Mouse (Mus musculus): ENCODE results near the gene Prdx5. TPM values are rescaled to one million over a fixed set of nuclear protein-coding genes. Genes with fewer than 3 reads are reported as not detected.

Prdx5 gene
- total RNA-seq, 1 experiment from 2014 or later: 282 TPM

GRCm38 (mm10) chr19:6861451-6861850, 48.5 kb downstream of the Prdx5 start:
- ATAC-seq (replicated peaks in 1 of 2; ENCODE audit: insufficient read depth in 1 of 2, low FRiP score in 2 of 2, low TSS enrichment in 1 of 2, low read depth in 1 of 2, poor library complexity in 2 of 2, severe bottlenecking in 2 of 2): no peak

- peak in 1 of 2 experiments; percentile 34; a peak in 1 of 4 replicates for ATAC-seq (replicated peaks in 1 of 2; ENCODE audit: insufficient read depth in 1 of 2, low FRiP score in 2 of 2, low TSS enrichment in 1 of 2, low read depth in 1 of 2, poor library complexity in 2 of 2, severe bottlenecking in 2 of 2)
These were observed 49.2 kb downstream of the Prdx5 start for GRCm38 (mm10) chr19:6860706-6861105.

GRCm38 (mm10) chr19:6859971-6860370, 49.9 kb downstream of the Prdx5 start:
- no peak for ATAC-seq (replicated peaks in 1 of 2; ENCODE audit: insufficient read depth in 1 of 2, low FRiP score in 2 of 2, low TSS enrichment in 1 of 2, low read depth in 1 of 2, poor library complexity in 2 of 2, severe bottlenecking in 2 of 2)

- no peak for ATAC-seq (replicated peaks in 1 of 2; ENCODE audit: insufficient read depth in 1 of 2, low FRiP score in 2 of 2, low TSS enrichment in 1 of 2, low read depth in 1 of 2, poor library complexity in 2 of 2, severe bottlenecking in 2 of 2)
These were observed 50.8 kb downstream of the Prdx5 start for GRCm38 (mm10) chr19:6859032-6859651.

- peak; percentile 84 to 86 for ATAC-seq (replicated peaks in 1 of 2; ENCODE audit: insufficient read depth in 1 of 2, low FRiP score in 2 of 2, low TSS enrichment in 1 of 2, low read depth in 1 of 2, poor library complexity in 2 of 2, severe bottlenecking in 2 of 2)
These were observed 51.9 kb downstream of the Prdx5 start, which contains the start of gene Ccdc88b for GRCm38 (mm10) chr19:6858031-6858430. Gene Ccdc88b (minus strand): TSS chr19:6858211.

- peak in 1 of 2 experiments; percentile 38; a peak in 1 of 4 replicates for ATAC-seq (replicated peaks in 1 of 2; ENCODE audit: insufficient read depth in 1 of 2, low FRiP score in 2 of 2, low TSS enrichment in 1 of 2, low read depth in 1 of 2, poor library complexity in 2 of 2, severe bottlenecking in 2 of 2)
These were observed 52.4 kb downstream of the Prdx5 start for GRCm38 (mm10) chr19:6857391-6858005.

- ATAC-seq (replicated peaks in 1 of 2; ENCODE audit: insufficient read depth in 1 of 2, low FRiP score in 2 of 2, low TSS enrichment in 1 of 2, low read depth in 1 of 2, poor library complexity in 2 of 2, severe bottlenecking in 2 of 2): no peak
These were observed 52.9 kb downstream of the Prdx5 start for GRCm38 (mm10) chr19:6857003-6857360.

Other genes with a start within 250 kb of the Prdx5 start
- 3.3 and 4.8 TPM in 2 replicates for gene Rps6ka4, start 69.5 kb downstream of the Prdx5 start, total RNA-seq (2017)
- 28.1 and 31.2 TPM in 2 replicates for gene Ccdc88b, start 51.9 kb downstream of the Prdx5 start, total RNA-seq (2017)
- 249 and 328 TPM in 2 replicates for gene Trmt112, start 408 bp downstream of the Prdx5 start, total RNA-seq (2017)
- 15.3 and 16.0 TPM in 2 replicates for gene Esrra, start 11.7 kb upstream of the Prdx5 start, total RNA-seq (2017)
- not detected in 2 replicates for gene Catsperz, start 15.3 kb upstream of the Prdx5 start, total RNA-seq (2017)
- not detected in 2 replicates for gene Kcnk4, start 24.4 kb upstream of the Prdx5 start, total RNA-seq (2017)
- gene Bad, start 31.8 kb upstream of the Prdx5 start, total RNA-seq (2017): 21.9 and 30.1 TPM in 2 replicates
- 19.5 and 20.3 TPM in 2 replicates for gene Gpr137, start 32.4 kb upstream of the Prdx5 start, total RNA-seq (2017)
- 89.4 and 98.0 TPM in 2 replicates for gene Ppp1r14b, start 64.9 kb upstream of the Prdx5 start, total RNA-seq (2017)
- gene Plcb3, start 66.4 kb upstream of the Prdx5 start, total RNA-seq (2017): 9.1 and 12.3 TPM in 2 replicates
- 67.0 and 99.5 TPM in 2 replicates for gene Fkbp2, start 70.4 kb upstream of the Prdx5 start, total RNA-seq (2017)
- gene Vegfb, start 77.5 kb upstream of the Prdx5 start, total RNA-seq (2017): 6.4 and 9.2 TPM in 2 replicates
- gene Dnajc4, start 82.5 kb upstream of the Prdx5 start, total RNA-seq (2017): 7.7 and 20.5 TPM in 2 replicates
- gene Nudt22, start 86.0 kb upstream of the Prdx5 start, total RNA-seq (2017): 8.5 and 9.9 TPM in 2 replicates
- gene Trpt1, start 86.0 kb upstream of the Prdx5 start, total RNA-seq (2017): 1.6 and 2.2 TPM in 2 replicates
- 198 and 220 TPM in 2 replicates for gene Fermt3, start 109.4 kb upstream of the Prdx5 start, total RNA-seq (2017)
- gene Stip1, start 129.9 kb upstream of the Prdx5 start, total RNA-seq (2017): 162 and 250 TPM in 2 replicates
- gene Macrod1, start 146.7 kb upstream of the Prdx5 start, total RNA-seq (2017): 5.2 and 11.2 TPM in 2 replicates
- gene Flrt1, start 195.6 kb upstream of the Prdx5 start, total RNA-seq (2017): not detected in 2 replicates